Mouse (Mus musculus): ENCODE measurements around the gene Bcl9. TPM values are rescaled to one million over a fixed set of nuclear protein-coding genes. Genes with fewer than 3 reads are reported as not detected.
A peak's percentile ranks its signal among the peaks of the same experiment; 100 is the strongest.

Gene Bcl9
- polyA plus RNA-seq, 1 experiment from 2014 or later, result 36.0 TPM

DNA sequence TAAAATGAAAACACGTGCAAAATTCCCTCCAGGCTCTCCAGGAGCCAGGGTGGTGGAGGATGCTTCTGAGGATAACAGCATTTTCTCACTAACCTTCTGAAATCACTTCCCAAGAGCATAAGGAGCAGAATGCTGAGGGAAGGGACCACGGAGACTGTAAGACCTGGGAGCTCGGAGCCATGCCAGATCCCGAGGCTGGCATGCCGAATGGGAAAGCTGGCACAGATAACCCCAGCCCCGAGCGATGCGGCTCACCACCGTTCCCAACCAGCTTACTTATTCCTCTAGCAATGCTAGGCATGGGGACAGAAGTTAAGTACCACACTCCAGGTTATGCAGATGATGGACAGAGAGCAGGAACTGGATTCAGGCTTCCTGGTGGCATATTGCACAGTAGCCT, 13.7 kb downstream of the Bcl9 start:
- no peak for ATAC-seq (ENCODE audit: low read depth)
- WGBS, result 92% methylated on average over 9 of the region's 9 CpGs
- no peaks in the 10 kb centered on the region for H3K4me1 ChIP-seq (ENCODE audit: control insufficient read depth, insufficient read depth, low read length)

DNA sequence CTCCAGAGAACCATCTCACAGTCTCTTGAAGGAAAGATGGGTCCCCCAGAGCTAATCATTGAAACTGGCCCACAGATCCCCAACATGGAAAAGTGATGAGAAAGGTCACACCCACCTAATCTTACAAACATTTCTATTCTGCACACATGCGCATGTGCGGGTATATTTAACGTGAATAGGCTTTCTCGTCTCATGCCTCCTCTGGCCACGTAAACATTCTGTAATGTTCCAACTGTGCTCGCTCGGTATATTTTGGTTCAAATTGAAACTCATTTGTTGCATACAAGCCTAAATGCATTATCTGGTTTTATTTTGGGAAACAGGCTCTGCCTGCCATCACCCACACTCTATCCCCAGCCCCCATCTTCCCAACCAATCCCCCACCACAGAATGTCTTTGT, 16.3 kb downstream of the Bcl9 start:
- Histone ChIP-seq H3K4me3 (ENCODE audit: low read depth, low read length) (no peak overlapping the region), H3K36me3 (ENCODE audit: control insufficient read depth, insufficient read depth, low read length) (peaks cover 5% of the 10 kb centered on the region; the same call in 1 of the 2 replicates), H3K27me3 (replicated peaks; ENCODE audit: control insufficient read depth, insufficient read depth, low read length) (no peaks in the 10 kb centered on the region), H3K9me3 (ENCODE audit: control insufficient read depth, low read length) (no peaks in the 10 kb centered on the region), H3K9ac (ENCODE audit: low read depth, low read length) (no peak overlapping the region), H3K27ac (replicated peaks; ENCODE audit: low read depth, low read length) (peak overlapping the region; percentile 36; the same call in 1 of the 2 replicates), H3K4me2 (ENCODE audit: low read depth, low read length) (peak overlapping the region; percentile 29), H3K4me1 (ENCODE audit: control insufficient read depth, insufficient read depth, low read length) (no peaks in the 10 kb centered on the region)
- DNase-seq (ENCODE audit: low spot score), result no peak
- no peak for ATAC-seq (ENCODE audit: low read depth)
- 68% methylated on average over 7 of the region's 7 CpGs for WGBS

More for the DNA sequence above, 13.7 kb downstream of the Bcl9 start:
- no peak for DNase-seq (ENCODE audit: low spot score)
- Histone ChIP-seq H3K4me3 (ENCODE audit: low read depth, low read length) (no peak overlapping the region), H3K9me3 (ENCODE audit: control insufficient read depth, low read length) (no peaks in the 10 kb centered on the region), H3K27me3 (replicated peaks; ENCODE audit: control insufficient read depth, insufficient read depth, low read length) (no peaks in the 10 kb centered on the region), H3K4me2 (ENCODE audit: low read depth, low read length) (no peak overlapping the region), H3K27ac (replicated peaks; ENCODE audit: low read depth, low read length) (no peak overlapping the region), H3K9ac (ENCODE audit: low read depth, low read length) (no peak overlapping the region), H3K36me3 (ENCODE audit: control insufficient read depth, insufficient read depth, low read length) (peaks cover 5% of the 10 kb centered on the region; the same call in 1 of the 2 replicates)

DNA sequence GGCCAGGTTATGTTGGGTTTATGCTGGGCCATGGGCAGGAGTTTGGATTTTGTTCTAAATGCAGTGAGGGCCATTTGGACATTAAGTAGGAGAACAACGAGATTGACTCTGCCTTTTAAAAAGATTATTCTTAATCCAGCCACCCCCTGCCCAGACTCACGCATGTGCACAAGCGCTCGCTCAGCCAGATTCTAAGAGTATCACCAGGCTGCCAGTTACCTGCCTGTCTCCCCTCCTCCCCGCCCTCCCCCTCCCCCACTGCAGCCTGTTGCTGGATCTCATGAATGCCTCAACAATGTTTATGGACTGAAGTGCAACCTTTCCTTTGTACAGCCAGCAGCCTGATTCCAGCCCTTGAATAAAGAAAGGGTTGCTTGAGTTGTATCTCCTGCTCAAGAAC, 22.0 kb downstream of the Bcl9 start:
- H3K9me3 ChIP-seq (ENCODE audit: control insufficient read depth, low read length), result no peaks in the 10 kb centered on the region
- no peak overlapping the region for H3K4me3 ChIP-seq (ENCODE audit: low read depth, low read length)
- H3K9ac ChIP-seq (ENCODE audit: low read depth, low read length), result no peak overlapping the region
- no peak overlapping the region for H3K27ac ChIP-seq (replicated peaks; ENCODE audit: low read depth, low read length)
- DNase-seq (ENCODE audit: low spot score) (no peak), ATAC-seq (ENCODE audit: low read depth) (no peak)
- WGBS, result 68% methylated on average over 5 of the region's 5 CpGs
- H3K27me3 ChIP-seq (replicated peaks; ENCODE audit: control insufficient read depth, insufficient read depth, low read length), result no peaks in the 10 kb centered on the region
- H3K4me1 ChIP-seq (ENCODE audit: control insufficient read depth, insufficient read depth, low read length), result 0 out of 2 replicates have a peak, but pooled peaks cover 4% of the 10 kb centered on the region
- H3K36me3 ChIP-seq (ENCODE audit: control insufficient read depth, insufficient read depth, low read length), result no peaks in the 10 kb centered on the region
- no peak overlapping the region for H3K4me2 ChIP-seq (ENCODE audit: low read depth, low read length)

DNA sequence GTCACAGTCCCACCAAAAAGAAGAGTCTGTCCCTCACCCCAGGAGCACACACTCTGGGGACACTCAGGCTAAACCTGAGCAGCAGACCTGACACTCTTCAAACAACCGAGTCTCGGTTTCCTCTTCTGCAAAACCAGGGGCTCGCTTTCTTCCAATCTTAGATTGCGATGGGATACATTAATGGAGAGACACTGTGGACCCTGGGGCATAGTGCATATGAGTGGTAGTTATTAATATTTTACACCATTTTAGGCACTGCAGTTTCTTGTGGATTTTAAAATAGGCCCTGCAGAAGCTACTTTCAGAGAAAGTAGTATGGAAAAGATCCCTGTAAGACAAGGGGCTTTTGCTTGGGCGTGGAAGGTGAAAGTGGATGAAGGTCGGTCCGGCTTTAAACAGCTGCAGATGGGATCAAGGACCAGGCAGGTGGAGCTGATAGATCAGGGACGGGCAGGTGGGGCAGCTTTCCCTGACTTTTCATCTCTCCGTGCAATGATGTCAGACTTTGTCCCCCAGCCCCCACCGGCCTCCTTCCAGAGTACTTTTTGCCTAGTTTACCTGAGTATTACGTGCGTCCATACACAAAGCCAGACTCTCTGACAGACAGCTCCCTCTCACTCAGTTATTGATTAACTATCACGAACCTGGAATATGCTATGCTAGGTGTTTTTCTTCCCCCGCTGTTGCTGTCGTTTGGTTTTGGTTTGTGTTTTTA, 23.0 kb downstream of the Bcl9 start:
- Histone ChIP-seq H3K27me3 (replicated peaks; ENCODE audit: control insufficient read depth, insufficient read depth, low read length) (no peaks in the 10 kb centered on the region), H3K4me1 (ENCODE audit: control insufficient read depth, insufficient read depth, low read length) (0 out of 2 replicates have a peak, but pooled peaks cover 4% of the 10 kb centered on the region), H3K4me3 (ENCODE audit: low read depth, low read length) (no peak overlapping the region), H3K9me3 (ENCODE audit: control insufficient read depth, low read length) (no peaks in the 10 kb centered on the region), H3K9ac (ENCODE audit: low read depth, low read length) (no peak overlapping the region), H3K4me2 (ENCODE audit: low read depth, low read length) (no peak overlapping the region), H3K36me3 (ENCODE audit: control insufficient read depth, insufficient read depth, low read length) (no peaks in the 10 kb centered on the region), H3K27ac (replicated peaks; ENCODE audit: low read depth, low read length) (no peak overlapping the region)
- WGBS, result 84% methylated on average over 15 of the region's 15 CpGs
- ATAC-seq (ENCODE audit: low read depth) (no peak), DNase-seq (ENCODE audit: low spot score) (no peak)

DNA sequence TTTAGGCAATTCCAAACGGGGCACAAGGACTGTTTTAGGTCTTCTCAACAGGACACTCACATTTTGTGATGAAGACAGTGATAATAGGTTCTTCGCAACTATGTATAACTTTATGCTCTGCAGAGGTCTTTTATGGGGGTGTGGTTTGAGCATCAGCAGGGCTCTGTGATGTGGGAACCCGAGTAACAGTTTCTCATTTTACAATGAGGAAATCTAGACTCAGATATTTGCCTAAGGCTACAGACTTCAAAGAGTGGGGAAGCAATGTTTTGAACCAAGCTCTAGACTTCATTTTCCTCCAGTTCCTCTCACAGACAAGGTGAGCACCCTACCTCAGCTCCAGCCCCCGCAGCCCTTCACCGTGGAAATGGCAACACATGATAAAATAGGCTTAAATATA, 23.8 kb downstream of the Bcl9 start:
- no peak overlapping the region for H3K27ac ChIP-seq (replicated peaks; ENCODE audit: low read depth, low read length)
- H3K36me3 ChIP-seq (ENCODE audit: control insufficient read depth, insufficient read depth, low read length), result no peaks in the 10 kb centered on the region
- no peak overlapping the region for H3K4me3 ChIP-seq (ENCODE audit: low read depth, low read length)
- H3K4me1 ChIP-seq (ENCODE audit: control insufficient read depth, insufficient read depth, low read length), result 0 out of 2 replicates have a peak, but pooled peaks cover 4% of the 10 kb centered on the region
- H3K4me2 ChIP-seq (ENCODE audit: low read depth, low read length), result no peak overlapping the region
- 71% methylated on average over 5 of the region's 5 CpGs for WGBS
- H3K27me3 ChIP-seq (replicated peaks; ENCODE audit: control insufficient read depth, insufficient read depth, low read length), result no peaks in the 10 kb centered on the region
- ATAC-seq (ENCODE audit: low read depth) (no peak), DNase-seq (ENCODE audit: low spot score) (no peak)
- no peaks in the 10 kb centered on the region for H3K9me3 ChIP-seq (ENCODE audit: control insufficient read depth, low read length)
- no peak overlapping the region for H3K9ac ChIP-seq (ENCODE audit: low read depth, low read length)

DNA sequence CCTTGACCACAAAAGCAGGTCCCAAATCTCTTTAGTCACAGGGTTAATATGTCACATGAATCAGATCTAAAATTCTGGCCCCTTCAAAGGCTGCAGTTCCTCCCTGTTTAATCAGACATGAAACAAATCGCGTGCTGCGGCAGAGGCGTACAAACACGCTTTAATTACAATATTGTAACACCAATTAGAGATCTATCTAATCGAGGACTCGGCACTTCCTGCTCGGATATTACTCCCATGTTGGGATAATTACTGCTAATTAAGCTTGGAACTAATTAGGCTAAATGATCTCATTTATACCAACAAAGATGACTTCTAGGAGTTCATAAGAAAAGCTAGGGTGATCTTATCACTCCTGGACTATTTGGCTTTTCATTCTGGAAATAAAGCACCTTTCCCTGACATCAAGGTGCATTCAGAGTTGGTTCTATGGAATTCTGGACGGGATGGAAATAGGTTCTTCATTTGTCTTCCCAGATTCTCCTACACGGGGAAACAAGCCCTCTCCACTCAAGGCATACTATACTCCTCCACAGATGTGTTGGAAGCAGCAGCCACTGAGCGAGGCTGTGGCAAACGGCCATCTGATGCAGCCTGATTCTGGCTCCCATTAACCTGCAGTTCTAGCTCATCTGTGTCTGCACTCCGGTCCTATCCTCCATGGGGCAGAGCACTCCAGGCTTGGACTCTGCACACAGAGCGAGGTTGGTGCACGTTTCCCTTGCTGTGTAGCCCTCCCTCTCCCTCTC, 31.9 kb downstream of the Bcl9 start:
- ATAC-seq (ENCODE audit: low read depth), result no peak
- no peak for DNase-seq (ENCODE audit: low spot score)
- no peak overlapping the region for H3K9ac ChIP-seq (ENCODE audit: low read depth, low read length)
- 74% methylated on average over 15 of the region's 15 CpGs for WGBS
- 0 out of 2 replicates have a peak, but pooled peaks cover 6% of the 10 kb centered on the region for H3K36me3 ChIP-seq (ENCODE audit: control insufficient read depth, insufficient read depth, low read length)
- H3K27ac ChIP-seq (replicated peaks; ENCODE audit: low read depth, low read length), result no peak overlapping the region
- H3K27me3 ChIP-seq (replicated peaks; ENCODE audit: control insufficient read depth, insufficient read depth, low read length), result no peaks in the 10 kb centered on the region
- no peak overlapping the region for H3K4me2 ChIP-seq (ENCODE audit: low read depth, low read length)
- no peaks in the 10 kb centered on the region for H3K9me3 ChIP-seq (ENCODE audit: control insufficient read depth, low read length)
- H3K4me1 ChIP-seq (ENCODE audit: control insufficient read depth, insufficient read depth, low read length), result no peaks in the 10 kb centered on the region
- H3K4me3 ChIP-seq (ENCODE audit: low read depth, low read length), result no peak overlapping the region

DNA sequence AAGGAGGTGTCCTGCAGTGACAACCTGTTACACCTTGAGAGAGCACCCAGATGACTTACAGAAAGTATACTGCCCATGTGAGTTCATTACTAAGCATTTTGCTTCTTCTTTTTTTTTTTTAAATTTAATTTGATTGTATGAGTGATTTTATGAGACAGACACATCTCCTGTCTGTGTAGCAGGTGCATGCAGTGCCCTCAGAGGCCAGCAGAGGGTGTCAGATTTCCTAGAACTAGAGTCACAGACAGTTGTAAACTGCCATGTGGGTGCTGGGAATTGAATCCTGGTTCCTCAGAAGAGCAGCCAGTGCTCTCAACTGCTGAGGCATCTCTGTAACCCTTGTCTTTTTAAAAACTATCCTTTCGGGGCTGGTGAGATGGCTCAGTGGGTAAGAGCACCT, 35.5 kb downstream of the Bcl9 start:
- Histone ChIP-seq H3K4me1 (ENCODE audit: control insufficient read depth, insufficient read depth, low read length) (no peaks in the 10 kb centered on the region), H3K27me3 (replicated peaks; ENCODE audit: control insufficient read depth, insufficient read depth, low read length) (no peaks in the 10 kb centered on the region), H3K9ac (ENCODE audit: low read depth, low read length) (no peak overlapping the region), H3K4me3 (ENCODE audit: low read depth, low read length) (no peak overlapping the region), H3K4me2 (ENCODE audit: low read depth, low read length) (no peak overlapping the region), H3K36me3 (ENCODE audit: control insufficient read depth, insufficient read depth, low read length) (0 out of 2 replicates have a peak, but pooled peaks cover 13% of the 10 kb centered on the region), H3K9me3 (ENCODE audit: control insufficient read depth, low read length) (peaks cover 5% of the 10 kb centered on the region; the same call in 1 of the 2 replicates), H3K27ac (replicated peaks; ENCODE audit: low read depth, low read length) (no peak overlapping the region)
- no peak for ATAC-seq (ENCODE audit: low read depth)
- DNase-seq (ENCODE audit: low spot score), result no peak
- WGBS, result 100% methylated on average over 1 of the region's 1 CpGs

DNA sequence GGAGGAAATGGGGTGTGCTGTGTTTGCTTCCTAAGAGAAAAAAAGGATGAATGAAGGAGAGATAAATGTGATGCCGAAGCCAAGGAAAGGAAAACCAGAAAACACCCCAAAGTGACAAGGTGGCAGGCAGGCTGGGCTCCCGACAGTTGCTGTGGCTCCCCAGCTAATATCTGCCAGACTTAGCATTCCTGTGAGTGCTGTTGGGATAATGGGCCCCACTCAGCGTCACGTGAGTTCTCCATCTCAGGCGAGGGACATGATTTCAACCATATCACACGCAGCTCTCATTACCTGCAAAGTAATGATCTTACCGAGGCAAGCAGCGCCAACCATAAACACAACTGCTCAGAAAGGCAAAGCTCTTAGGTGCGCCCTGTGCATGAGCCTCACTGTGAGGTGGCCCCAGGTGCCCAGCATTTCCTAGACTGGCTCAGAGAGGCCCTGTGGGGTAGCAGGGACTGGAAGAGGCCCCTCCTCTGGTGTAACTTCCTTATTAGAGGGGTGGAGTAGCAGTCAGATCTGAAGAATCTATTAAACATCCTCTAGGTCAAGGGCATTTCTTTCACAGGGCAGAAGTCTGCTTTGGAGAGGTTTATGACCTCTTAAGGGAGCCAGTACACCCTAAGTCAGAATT, 41.9 kb downstream of the Bcl9 start:
- Histone ChIP-seq H3K4me3 (ENCODE audit: low read depth, low read length) (no peak overlapping the region), H3K36me3 (ENCODE audit: control insufficient read depth, insufficient read depth, low read length) (0 out of 2 replicates have a peak, but pooled peaks cover 7% of the 10 kb centered on the region), H3K9ac (ENCODE audit: low read depth, low read length) (no peak overlapping the region), H3K9me3 (ENCODE audit: control insufficient read depth, low read length) (peaks cover 5% of the 10 kb centered on the region; the same call in 1 of the 2 replicates), H3K27ac (replicated peaks; ENCODE audit: low read depth, low read length) (no peak overlapping the region; the same call in 1 of the 2 replicates), H3K27me3 (replicated peaks; ENCODE audit: control insufficient read depth, insufficient read depth, low read length) (no peaks in the 10 kb centered on the region), H3K4me1 (ENCODE audit: control insufficient read depth, insufficient read depth, low read length) (peaks cover 26% of the 10 kb centered on the region), H3K4me2 (ENCODE audit: low read depth, low read length) (no peak overlapping the region)
- WGBS, result 24% methylated on average over 9 of the region's 9 CpGs
- ATAC-seq (ENCODE audit: low read depth) (0 out of 2 replicates have a peak, but pooled peaks have one; percentile 62), DNase-seq (ENCODE audit: low spot score) (no peak)

Measured in embryonic facial prominence, embryonic 14.5 days (tissue).